Mouse (Mus musculus): Measurements from ENCODE around the gene Wdr44.
A peak's percentile ranks its signal among the peaks of the same experiment; 100 is the strongest.
"Not testable (repeated sequence)": the region's sequence is repeated elsewhere in the genome, so short reads cannot be mapped to it uniquely, and the experiment has no call there.

The Wdr44 gene

DNA sequence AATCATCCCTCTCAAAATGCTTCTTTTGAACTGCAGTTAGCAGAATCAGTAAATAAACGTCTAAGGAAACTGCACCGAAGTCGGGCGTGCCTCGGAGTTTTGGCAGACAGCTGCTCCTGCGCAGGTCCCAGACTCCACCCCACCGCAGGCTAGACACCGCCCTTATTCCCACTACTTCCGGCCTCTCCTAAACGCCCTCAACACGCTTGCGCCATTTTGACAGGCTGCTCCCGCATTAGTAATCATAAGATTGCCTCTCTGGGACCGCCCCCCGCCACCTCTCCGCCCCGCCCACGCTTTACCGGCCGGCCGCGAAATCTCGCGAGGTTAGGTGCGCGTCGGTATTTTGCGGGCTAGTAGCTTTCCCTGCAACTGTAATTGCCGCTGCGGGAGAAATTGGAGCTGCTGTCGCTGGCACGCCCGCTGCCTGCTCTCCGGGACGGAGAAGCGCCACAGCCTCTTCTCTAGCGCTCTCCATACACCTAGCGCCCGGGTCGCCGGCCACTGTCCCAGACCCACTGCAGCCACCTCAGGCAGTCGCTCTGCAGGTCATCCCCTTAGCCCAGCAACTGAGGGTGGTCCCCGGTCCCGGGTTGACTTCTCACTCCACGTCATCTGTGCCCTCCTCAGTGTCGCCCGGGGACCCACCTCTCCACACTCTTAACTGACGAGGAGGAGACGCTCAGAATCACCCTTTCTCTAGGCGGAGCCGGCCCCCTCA lies at the start of gene Wdr44:
Wdr44 (plus strand) TSS at position 330 of the 721 bp plus-strand sequence.
- DNase-seq = peak; percentile 95

DNA sequence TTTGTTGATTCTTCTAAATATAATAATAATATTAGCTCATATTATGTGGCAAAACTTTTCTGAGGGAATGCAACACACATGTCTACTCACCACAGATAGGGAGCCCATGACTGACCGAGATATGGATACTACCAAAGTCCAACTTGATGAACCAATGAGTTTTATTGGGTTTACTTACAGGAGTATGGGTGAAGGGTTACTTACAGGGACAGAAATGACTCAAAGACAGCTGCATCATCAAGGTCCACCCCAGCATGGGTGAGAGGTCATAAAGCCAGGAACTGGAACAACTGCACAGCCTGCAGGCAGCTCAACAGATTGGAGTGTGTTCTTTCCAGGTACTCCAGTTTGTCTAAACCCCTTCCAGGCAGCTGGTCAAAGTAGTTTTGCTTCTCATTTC lies 44.5 kb upstream of the Wdr44 start:
- no peak for DNase-seq

DNA sequence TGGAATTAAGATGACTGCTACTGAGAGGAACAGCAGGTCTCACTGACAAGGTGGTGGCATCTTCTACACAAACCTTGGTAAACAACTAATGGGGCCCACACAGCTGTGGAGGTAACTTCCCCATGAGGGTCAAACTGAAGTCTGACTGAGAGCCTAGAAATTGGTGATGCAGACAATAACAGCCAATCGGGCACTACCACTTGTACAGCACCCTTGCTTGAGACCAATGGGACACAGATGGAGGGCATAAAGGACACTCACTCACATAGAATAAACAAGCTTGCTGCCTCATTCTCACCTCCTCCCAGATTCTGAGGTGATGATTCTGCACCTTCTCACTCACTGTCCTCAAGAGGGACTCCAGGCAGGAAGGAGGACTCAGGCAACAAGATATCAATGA lies 30.6 kb upstream of the Wdr44 start:
- no peak for DNase-seq

DNA sequence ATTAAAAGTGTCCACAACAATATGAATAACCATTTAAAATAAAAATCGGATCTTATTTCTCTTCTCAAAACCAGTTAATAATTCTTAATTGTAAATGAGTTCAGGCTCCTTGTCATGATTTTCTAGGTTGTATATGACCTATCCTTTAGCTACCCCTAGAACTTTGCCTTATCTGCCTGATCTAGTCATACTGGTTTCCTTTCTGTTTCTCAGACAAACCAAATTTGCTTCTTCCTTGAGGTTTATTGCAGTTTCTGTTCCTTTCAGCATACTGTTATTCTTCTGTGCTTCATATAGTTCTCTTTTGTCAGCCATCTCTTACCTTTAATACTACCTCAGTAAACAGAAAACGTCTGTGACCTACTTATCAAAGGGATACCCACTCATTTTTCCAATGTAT lies 19.7 kb upstream of the Wdr44 start:
- no peak for DNase-seq

DNA sequence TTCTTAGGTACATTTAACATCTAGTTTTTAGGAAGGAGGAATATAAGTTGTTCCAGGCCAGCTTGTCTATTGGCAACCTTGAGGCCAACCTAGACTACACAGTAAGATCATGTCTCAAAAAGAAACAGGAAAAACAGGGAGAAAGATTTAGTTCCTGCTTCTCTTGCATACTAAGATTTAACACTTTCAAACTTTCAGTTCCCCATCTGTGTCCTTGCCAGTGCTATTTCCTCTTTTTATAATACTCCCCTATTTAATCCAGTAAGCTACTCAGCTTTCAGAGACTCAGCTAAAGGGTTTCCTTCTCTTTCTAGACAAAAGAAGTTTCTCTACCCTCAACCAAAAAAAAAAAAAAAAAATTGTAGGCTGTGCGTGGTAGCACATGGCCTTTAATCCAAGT lies 17.4 kb upstream of the Wdr44 start:
- DNase-seq = no peak

DNA sequence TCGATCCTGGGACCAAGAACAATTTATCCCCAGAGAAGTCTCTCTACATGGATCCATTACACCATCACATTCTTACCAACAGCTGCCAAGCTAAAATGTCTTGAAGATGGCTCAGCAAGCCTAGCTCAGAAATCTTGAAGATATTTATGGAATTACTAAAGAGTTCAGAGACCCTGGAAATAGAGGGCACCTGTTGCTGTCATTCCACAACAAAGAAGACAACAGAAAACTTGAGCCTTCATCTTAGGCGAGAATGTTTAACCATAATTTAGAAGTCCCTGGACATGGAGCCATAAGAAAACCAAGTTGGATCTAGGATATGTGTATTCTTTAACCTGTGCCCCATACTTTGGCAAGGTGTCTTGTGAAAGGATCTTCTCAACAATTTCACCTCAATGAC lies 16.3 kb upstream of the Wdr44 start:
- DNase-seq = no peak

DNA sequence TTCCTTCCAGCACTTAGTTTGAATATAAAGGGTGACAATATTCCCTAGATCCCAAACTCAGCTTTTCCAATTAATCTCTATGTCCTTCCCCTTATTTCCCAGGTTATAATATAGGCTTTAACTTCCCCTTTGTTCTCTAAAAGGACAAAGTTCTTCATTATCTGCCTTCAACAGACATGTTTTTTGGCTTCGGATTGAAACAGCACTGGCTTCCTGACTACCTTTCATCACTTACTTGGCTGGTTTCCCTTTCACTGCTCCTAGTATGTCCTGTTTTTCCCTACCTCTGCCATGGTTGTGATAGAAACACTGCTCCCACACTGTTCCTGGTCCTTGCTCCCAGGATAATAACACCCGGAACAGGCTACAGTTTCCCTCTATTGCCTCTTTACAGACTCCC lies 15.3 kb upstream of the Wdr44 start:
- no peak for DNase-seq

DNA sequence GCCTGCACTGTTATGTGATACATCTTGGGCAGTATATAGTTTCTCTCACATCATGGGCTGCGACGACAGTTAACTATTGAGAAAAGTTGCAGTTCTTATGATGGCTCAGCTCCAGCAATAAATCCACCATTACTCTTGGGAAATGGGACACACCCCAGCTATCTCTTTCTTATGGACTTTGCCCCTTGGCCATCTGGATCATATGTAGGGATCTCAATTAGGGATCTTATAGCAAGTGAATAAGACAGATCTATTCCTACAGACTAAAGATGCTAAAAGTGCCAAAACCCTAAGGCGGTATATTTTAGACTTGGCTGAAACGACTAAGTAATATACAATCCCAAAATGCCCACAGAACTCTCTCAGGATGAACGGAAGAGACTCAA lies 522 bp upstream of the Wdr44 start:
- DNase-seq = no peak

DNA sequence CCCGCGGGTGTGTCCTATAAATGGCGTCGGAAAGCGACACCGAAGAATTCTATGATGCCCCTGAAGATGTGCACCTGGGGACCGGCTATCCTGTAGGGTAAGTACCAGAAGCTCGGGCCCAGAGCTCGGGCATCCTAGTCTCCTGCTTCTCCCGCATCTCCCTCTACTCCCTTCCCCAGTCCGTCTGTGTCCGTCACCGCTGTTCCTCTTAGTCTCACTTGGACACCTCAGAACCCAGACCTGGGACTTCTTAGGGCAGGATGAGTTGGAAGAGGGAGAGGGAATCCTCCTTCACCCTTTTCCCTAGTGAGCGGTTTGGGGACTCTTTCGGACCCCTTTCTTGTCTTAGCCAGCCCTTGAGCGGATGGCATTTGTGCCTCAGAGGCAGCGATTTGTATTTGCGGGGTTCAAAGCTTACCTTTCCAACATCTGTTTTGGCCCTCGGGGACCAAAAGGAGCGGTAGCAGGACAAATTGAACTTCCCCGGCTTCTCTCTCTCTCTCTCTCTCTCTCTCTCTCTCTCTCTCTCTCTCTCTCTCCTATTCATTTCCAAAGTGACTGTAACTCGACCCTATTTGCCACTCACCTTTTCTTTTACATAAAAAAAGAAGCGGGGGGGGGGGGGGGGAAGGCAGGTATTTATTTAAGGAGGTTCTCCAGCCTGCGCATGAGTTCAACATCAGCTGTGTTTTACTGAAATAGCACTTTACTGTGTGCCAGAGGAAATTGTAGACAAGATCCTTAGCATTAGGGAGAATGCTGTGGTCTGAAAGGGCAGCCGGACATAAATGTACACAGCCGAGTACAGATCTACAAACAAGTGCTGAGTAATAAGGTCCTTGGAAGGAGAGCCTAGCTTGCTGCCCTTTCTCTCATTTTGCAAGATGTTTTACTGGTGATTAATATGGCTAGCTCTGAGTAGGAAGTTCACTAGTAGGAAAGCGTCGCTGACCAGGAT lies 871 bp downstream of the Wdr44 start:
- DNase-seq = no peak

DNA sequence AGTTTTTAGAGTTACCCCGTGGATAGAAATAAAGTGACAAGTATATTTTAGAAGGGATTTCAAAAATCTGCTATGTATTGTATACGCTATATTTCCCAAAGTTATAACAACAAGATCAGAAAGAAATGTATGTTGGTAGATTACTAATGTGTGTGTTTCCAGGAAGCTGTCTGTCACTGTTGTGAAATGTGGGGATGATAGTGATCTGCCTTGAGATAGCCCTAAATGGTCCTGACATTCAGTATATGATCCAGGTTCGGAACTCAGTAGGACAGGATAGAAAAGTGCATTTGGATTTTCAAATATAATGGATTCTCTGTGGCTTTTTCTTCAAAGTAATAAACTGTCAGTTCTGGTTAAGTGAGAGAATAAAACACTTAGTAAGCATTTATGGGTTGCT lies 1.7 kb downstream of the Wdr44 start:
- no peak for DNase-seq

DNA sequence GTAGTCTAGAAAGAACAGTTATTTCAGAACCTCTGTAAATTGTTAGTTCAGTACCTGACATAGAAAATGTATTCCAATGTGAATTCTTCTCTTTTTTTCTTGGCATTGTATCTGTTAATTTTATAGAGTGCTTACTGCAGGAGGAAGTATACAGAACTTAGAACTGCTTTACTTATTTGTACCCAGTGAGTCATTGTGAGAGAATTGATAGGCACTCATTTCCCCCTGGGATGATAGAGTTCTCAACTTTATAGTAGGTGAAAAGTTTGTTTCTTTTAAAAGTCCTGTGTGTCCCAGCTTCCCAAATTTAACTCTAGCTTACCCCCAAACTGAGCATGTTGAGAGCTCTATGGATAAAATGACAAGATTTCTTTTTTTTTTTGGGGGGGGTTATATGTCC lies 2.3 kb downstream of the Wdr44 start:
- DNase-seq = no peak

DNA sequence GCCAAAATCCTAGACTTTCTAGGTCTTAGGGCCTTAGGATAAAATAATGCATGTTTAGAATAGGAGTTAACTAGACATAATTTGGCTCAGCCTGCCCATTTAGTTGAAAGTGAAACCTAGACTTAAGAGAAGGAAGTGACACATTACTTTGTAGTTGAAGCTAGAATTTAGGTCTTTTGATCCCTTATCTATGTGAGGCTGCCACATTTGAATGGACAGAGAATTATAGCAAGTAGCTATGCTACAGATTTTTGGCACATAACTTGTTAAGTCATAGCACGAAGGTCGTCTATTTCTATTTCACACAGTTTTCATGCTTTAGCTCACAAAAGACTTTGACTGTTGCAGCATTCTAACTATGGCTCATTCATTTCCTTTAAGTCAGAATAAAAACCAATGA lies 4.5 kb downstream of the Wdr44 start:
- no peak for DNase-seq

DNA sequence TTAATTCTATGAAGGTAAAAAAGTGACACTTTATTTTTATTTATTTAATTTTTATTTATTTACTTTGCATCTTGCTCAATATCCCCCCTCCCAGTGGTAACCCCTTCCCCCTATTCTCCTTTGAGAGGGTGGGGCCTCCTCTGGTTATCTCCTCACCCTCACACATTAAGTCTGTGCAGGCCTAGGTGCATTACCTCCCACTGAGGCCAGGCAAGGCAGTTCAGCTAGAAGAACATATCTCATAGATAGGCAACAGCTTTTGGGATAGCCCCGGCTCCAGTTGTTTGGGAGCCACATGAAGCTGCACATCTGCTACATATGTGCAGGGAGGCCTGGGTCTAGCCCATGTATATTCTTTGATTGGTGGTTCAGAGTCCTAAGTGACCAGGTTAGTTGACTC lies 6.2 kb downstream of the Wdr44 start:
- no peak for DNase-seq

DNA sequence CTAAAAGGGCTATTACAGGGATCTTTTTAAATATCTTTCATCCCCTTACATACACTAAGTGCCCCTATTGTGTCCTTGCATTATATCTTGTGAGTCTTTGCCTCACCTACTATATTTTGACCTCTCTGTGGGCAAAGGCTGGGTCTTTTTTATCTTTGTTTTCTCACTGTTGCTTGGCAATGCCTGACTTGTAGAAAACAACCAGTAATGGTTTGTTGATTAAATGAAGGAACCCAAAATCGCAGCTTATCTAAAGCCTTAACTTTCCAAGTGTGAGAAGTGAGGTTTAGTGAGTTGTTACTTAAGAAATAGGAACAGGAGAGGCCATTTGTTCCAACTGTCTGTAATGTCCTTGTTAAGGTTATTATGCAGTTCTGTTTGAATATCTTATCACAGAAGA lies 24.4 kb downstream of the Wdr44 start:
- DNase-seq = no peak

DNA sequence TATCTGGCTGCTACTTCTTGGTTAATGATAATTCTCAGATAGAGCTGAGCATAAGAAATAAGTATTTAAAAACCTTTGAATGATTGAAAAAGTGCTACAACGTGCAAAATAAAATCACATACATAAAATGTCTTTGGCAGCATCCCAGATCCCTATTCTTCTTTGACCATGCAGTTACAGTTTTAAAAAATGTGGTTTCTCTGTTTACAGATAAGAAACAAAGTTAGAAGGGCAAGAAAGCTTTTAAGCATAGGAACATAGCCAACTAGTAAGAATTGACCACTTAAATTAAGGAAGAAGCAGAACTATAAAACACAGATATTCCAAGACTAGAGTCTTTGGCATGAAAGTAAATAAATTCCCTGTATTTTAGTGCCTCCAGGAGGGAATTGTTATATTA lies 34.6 kb downstream of the Wdr44 start:
- no peak for DNase-seq

DNA sequence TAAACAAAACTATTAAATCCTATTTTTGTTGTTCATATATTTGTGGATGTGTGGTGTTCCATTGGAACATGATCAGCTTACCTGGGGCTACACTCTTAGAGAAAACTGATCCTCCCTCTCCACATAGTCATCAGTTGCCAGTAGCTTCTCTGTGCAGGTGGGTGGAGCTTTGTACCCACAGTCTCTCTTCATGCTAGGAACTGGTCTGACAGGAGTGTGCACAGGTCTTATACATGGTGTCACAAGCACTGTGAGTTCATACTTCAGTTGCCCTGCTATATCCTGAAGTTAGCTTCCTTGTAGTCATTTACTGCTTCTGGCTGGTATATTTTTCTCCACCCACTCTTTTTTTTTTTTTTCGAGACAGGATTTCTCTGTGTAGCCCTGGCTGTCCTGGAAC lies 61.8 kb downstream of the Wdr44 start:
- no peak for DNase-seq

DNA sequence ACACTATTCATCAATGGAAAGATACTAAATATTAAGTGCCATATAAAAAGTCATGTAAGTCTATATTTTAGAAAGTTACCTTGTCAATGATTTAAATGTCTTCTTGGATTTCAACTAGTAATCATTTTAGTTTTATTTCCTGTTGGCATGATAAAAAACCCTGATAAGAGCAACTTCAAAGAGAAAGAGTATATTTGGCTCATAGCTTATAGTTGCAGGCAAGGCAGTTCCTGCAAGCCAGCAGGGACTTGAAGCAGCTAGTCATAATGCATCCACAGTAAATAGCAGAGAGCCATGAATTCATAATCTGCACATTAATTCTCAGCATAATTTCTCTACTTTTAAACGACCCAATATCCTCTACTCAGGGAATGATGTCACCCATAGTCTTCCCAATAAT lies 75.0 kb downstream of the Wdr44 start:
- no peak for DNase-seq

DNA sequence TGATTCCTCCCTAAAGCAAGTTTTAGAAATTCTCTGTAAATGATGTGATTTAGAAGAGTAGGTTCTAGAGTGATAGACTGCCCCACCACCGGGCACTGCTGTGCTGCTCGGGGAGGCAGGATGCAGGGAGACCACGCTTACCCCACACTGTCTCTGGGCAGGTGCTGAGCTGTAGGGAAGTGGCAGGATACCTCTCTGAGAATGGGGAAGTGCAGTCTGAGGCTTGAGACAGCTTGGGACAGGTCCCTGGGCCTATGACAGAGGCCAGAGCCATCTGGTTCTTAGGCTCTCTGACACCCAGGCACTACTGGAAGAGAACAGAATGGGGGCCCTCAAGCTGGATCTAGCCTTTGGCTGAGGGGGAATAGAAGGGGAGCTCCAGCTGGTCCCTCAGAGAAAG lies 114.3 kb downstream of the Wdr44 start:
- no peak for DNase-seq

DNA sequence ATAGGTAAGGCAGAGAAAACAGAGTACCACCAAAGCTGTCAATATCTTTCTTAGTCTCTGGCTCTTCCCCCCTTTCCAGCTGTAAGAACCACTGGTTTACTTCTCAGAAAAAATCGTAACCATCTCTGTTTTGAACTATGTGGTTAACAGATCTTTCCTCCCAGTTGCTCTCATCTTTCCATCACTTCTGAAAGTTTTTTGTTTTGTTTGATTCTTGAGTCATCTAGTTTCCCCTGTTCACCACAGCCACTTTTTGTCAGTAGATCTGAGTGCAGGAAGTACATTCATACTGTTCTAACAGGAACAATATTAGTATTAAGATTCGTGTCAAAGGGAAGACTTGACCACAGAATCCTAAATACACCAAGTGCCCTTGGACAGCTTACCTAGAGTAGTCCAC lies 117.5 kb downstream of the Wdr44 start:
- no peak for DNase-seq

DNA sequence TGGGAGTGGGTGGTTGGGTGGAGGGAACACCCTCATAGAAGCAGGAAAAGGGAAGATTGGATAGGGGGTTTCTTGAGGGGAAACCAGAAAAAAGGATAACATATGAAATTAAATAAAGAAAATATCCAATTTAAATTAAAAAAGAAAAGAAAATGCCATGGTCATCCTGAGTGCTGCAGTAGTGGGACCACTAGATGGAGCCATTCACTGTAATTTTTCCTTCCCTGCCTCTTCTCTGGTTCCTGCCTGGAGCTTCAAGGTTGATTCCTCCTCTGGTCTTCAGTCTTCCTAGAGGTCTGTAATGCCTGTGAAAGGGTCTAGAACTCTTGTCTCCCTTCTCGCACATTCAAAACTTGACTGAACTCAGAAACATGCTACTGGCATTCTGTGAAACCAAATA lies 120.4 kb downstream of the Wdr44 start:
- not testable (repeated sequence) for DNase-seq

DNA sequence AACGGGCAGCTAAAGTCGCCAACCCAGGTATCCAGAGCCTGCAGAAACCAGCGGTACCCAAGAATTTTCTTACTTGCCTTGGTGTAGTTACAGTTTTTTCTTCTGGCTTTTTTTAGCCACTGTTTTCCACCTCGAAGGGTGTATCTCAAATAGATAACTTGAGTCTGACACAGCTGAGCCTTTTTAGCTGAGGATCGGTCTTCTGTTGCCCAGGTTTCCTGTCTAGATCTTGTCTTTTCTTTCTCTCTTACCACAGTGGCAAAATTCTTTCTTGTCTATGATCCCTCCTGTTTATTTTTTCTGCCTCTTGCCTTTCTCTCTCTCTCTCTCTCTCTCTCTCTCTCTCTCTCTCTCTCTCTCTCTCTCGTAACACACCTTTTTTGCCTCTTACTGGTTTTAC lies 130.0 kb downstream of the Wdr44 start:
- not testable (repeated sequence) for DNase-seq

DNA sequence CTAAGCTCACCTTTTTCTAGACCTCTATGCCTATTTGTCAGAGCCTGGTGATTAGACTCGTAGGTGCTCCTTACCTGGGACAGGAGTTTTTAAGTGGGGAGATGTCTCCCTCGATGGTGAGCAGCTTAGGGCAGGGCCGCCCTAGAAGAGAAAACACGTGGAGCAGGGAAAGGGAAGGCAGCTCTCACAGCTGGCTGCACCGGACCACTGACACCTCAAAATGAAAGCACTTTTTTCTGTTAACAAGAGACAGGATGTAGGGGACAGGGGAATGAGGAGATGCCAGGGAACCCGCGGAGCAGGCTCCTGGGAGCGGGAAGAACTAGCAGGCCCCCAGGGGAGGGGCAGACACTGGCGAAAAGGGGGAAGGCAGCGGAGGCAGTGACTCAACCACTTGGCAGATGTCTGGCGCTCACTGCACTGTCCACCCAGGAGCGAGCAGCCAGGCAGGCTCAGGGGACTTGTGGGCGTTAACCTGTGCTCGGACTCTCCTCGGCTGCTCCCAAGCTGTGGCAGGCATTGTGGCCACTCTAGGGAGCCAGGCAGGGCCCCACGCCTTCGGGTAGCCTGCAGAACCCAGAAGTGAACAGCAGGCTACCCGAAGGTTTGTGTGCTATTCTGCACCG lies 130.7 kb downstream of the Wdr44 start:
- DNase-seq = no peak

DNA sequence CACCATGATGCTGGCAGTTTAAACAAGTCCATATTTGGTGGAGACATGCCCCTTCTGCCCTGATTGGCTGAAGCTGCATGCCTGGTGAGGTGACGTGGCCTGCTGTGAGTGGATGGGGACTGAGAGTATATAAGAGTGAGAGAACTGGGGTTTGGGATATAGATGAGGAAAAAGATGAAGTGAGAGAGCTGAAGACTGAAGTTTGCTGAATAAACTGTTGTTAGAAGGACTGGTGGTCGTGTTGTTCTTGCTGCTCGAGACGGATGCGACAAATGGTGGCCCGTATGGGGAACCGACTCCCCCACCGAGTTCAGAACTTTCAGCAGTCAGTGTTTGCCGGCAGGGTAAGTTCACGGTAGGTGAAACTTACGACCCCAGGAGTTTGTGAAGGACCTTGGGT lies 140.9 kb downstream of the Wdr44 start:
- DNase-seq = not testable (repeated sequence)

DNA sequence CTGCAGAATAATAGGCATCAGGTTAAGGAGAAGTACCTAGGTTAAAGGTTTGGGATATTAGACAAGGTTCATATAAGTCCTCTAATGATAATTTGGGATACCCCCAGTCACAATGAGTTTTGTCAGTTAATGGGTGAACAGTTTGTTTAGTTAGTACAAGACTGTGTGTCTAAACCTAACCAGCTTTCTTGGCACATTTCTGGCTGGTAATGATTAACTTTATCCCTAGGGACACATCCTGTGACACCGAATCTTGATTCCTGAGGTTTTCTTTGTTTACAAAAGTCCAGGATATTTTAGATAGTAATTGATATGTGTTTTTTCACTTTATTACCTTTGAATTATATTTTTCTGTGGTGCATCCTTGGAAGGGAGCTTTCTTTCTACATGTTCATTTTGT lies 148.1 kb downstream of the Wdr44 start:
- DNase-seq = no peak
